Mouse (Mus musculus): ENCODE data around the gene Usp12. TPM values are rescaled to one million over a fixed set of nuclear protein-coding genes. Genes with fewer than 3 reads are reported as not detected.

Gene Usp12
- polyA plus RNA-seq, 1 experiment from 2014 or later, result 17.1 TPM

Other genes with a start within 250 kb of the Usp12 start
- not detected in 2 replicates for gene Gm3415, start 238.9 kb downstream of the Usp12 start, polyA plus RNA-seq (2015; fragmentation: Nextera tagmentation; extraction: Ambion mirVana)
- gene Gpr12, start 209.8 kb downstream of the Usp12 start, polyA plus RNA-seq (2015; fragmentation: Nextera tagmentation; extraction: Ambion mirVana), result 21.0 and 27.5 TPM in 2 replicates
- 312 and 347 TPM in 2 replicates for gene Rpl21, start 37.9 kb upstream of the Usp12 start, polyA plus RNA-seq (2015; fragmentation: Nextera tagmentation; extraction: Ambion mirVana)
- 9.3 and 9.9 TPM in 2 replicates for gene Rasl11a, start 50.1 kb upstream of the Usp12 start, polyA plus RNA-seq (2015; fragmentation: Nextera tagmentation; extraction: Ambion mirVana)
- gene Gtf3a, start 153.7 kb upstream of the Usp12 start, polyA plus RNA-seq (2015; fragmentation: Nextera tagmentation; extraction: Ambion mirVana), result 107 and 112 TPM in 2 replicates
- gene Mtif3, start 168.8 kb upstream of the Usp12 start, polyA plus RNA-seq (2015; fragmentation: Nextera tagmentation; extraction: Ambion mirVana), result 26.7 and 29.0 TPM in 2 replicates

Measured in hindbrain, embryonic 15.5 days (tissue).